Mouse (Mus musculus) stomach, postnatal 0 days (tissue): ENCODE results near the gene Oas1a.
"Not testable (repeated sequence)": the region's sequence is repeated elsewhere in the genome, so short reads cannot be mapped to it uniquely, and the experiment has no call there.

Experiments used
- CTCF ChIP-seq: IDR thresholded peaks from 2 replicates; pipeline ENCODE4 v1.5.1; 2016; ENCODE audit warnings: antibody characterized with exemption, low read depth, mild to moderate bottlenecking, moderate library complexity
- EP300 ChIP-seq: optimal IDR thresholded peaks from 2 replicates; pipeline ENCODE3; 2016; ENCODE audit warnings: antibody characterized with exemption

- TF ChIP-seq CTCF, EP300: not testable (repeated sequence)
Measured at GRCm38 (mm10) chr5:120876839-120877238, 30.5 kb downstream of the Oas1a start.
